Mouse (Mus musculus) lung, embryonic 14.5 days (tissue): ENCODE measurements around the gene Xylt1. TPM values are rescaled to one million over a fixed set of nuclear protein-coding genes. Genes with fewer than 3 reads are reported as not detected.

ENCODE experiments used
- ATAC-seq: fragments of 200-750 bp; cut with Nextera tagmentation; 2 replicates; pipeline ENCODE4 v1.8.0; 2017; ENCODE audit warnings: mild to moderate bottlenecking, moderate TSS enrichment, moderate library complexity; ENCODE audit not compliant: insufficient read depth
- DNase-seq: peaks from one replicate; pipeline ENCODE4 v3.0.0-alpha.2; 2015
- H3K27ac ChIP-seq: fragments of 300-500 bp; sonication (generic); 2 replicates; pipeline ENCODE4 v1.5.1; 2014; ENCODE audit warnings: low read depth, mild to moderate bottlenecking, moderate library complexity
- H3K27me3 ChIP-seq: fragments of 300-500 bp; sonication (generic); 2 replicates; pipeline ENCODE4 v1.6.1; 2014; ENCODE audit warnings: low read length, control low read depth; ENCODE audit not compliant: insufficient read depth
- H3K36me3 ChIP-seq: fragments of 300-500 bp; sonication (generic); 2 replicates; pipeline ENCODE4 v1.6.1; 2014; ENCODE audit warnings: control low read depth; ENCODE audit not compliant: insufficient read depth
- H3K4me1 ChIP-seq: fragments of 300-500 bp; sonication (generic); 2 replicates; pipeline ENCODE4 v1.6.1; 2014; ENCODE audit warnings: antibody characterized with exemption, control low read depth; ENCODE audit not compliant: insufficient read depth
- H3K4me2 ChIP-seq: fragments of 300-500 bp; sonication (generic); 2 replicates; pipeline ENCODE4 v1.6.1; 2014; ENCODE audit warnings: mild to moderate bottlenecking
- H3K4me3 ChIP-seq: fragments of 300-500 bp; sonication (generic); 2 replicates; pipeline ENCODE4 v1.5.1; 2014; ENCODE audit warnings: low read depth, low read length
- H3K9ac ChIP-seq: fragments of 300-500 bp; sonication (generic); 2 replicates; pipeline ENCODE4 v1.6.1; 2014
- H3K9me3 ChIP-seq: fragments of 300-500 bp; sonication (generic); 2 replicates; pipeline ENCODE4 v1.6.1; 2016; ENCODE audit warnings: low read depth, low read length, control low read depth
- CTCF ChIP-seq: IDR thresholded peaks from 2 replicates; pipeline ENCODE4 v1.5.1; 2016; ENCODE audit warnings: antibody characterized with exemption, low read depth
- WGBS: fragments of 180-500 bp; shearing (Covaris S2); extraction: QIAGEN DNeasy Blood & Tissue Kit; methylation state at CpG from one replicate; pipeline ENCODE4 v1.1.7; 2014; 5-methylcytosine and 5-hydroxymethylcytosine counted together
- polyA plus RNA-seq: library from polyadenylated mRNA; unstranded; fragments of >200 nt; fragmentation: Nextera tagmentation; extraction: Ambion mirVana; gene quantifications from 2 replicates; pipeline ENCODE4 v1.2.1, GENCODE M21; 2014

The Xylt1 gene
- polyA plus RNA-seq, 1 experiment from 2014 or later: 1.0 TPM

DNA sequence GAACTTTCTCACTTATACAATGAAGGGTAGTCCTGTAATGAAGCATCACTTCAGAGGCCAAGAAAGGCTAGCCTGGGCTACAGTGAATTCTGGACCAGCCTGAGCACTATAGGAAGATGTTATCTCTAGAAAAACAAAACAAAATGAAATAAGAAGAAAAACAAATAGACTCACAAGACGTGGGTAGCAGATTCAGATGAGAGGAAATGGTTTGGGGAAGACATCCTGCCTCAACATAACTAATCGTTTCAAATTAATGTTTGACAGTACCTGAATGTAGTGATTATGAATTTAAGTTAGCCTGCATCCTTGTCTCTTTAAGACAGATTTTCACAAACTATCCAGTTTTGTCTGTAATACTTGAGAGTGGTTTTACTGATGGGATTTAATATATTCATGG lies 117.4 kb downstream of the Xylt1 start:
- no peaks in the 10 kb centered on the region for H3K4me1 ChIP-seq
- DNase-seq: no peak
- no peak overlapping the region for H3K27ac ChIP-seq
- no peaks in the 10 kb centered on the region for H3K27me3 ChIP-seq
- no peak overlapping the region for H3K9ac ChIP-seq
- H3K4me2 ChIP-seq: no peak overlapping the region
- 60% methylated on average over 2 of the region's 2 CpGs for WGBS
- no peaks in the 10 kb centered on the region for H3K36me3 ChIP-seq
- ATAC-seq: no peak
- TF ChIP-seq CTCF: no peak
- H3K4me3 ChIP-seq: no peak overlapping the region
- no peaks in the 10 kb centered on the region for H3K9me3 ChIP-seq

DNA sequence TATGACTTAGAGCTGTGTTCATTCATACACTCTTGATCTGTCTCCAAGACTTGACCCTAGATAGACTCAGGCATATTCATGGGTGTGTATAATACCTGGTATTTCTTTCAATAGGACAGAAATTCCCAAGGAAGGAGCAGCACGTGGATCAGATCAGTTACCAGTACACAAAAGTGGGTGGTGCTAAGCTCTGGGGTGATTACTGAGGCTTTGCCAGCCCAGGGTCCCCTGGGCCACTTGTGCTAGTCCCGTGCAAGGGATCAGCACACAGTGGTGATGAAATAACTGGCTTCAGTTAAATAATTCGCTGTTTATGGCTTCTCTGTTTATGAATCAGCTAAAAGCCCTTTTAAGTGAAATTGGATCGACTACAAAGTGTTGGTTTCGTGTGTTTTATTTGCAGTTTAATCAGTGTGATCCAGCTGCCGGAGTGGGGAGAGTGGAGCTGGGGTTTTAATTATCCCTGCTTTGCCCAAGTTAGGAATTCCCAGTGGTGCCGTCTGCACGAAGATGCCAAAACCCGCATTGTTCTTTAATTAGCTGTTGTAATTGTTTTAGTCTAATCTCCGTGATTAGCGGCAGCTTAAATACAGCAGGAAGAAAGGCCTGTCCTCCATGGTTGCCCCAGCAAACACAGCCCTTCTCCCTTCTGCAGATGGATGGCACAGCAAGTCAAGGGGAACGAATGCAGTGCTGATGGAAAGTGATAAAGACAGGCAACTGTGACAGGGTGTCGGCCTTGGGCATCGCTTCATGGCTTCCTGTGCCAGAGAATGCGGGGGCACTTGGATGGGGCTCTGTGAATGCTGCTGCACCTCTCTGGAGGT lies 120.8 kb downstream of the Xylt1 start:
- Histone ChIP-seq H3K4me2 (no peak overlapping the region), H3K9me3 (no peaks in the 10 kb centered on the region), H3K4me3 (no peak overlapping the region), H3K27ac (no peak overlapping the region), H3K36me3 (no peaks in the 10 kb centered on the region), H3K9ac (no peak overlapping the region), H3K4me1 (no peaks in the 10 kb centered on the region), H3K27me3 (no peaks in the 10 kb centered on the region)
- 71% methylated on average over 15 of the region's 15 CpGs for WGBS
- no peak for TF ChIP-seq CTCF
- no peak for ATAC-seq
- DNase-seq: no peak

DNA sequence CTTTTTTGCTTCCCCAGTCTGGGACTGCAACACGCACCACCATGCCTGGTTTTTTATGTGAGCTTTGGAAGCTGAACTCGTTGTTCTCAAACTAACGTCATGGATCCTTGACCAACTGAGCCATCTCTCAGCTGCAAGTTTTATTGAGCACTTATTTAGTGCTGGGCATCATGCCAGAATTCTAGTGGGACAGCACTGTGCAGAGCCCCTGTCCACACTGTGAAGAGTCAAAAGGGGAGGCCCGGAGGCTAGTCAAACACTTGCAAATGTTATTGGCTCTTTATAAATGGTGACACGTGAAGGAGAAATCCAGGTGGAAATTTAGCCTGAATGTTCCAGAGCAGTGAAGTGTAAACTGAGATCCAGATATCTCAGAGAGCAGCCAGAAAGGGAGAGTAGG lies 121.6 kb downstream of the Xylt1 start:
- no peak for ATAC-seq
- Histone ChIP-seq H3K9me3 (no peaks in the 10 kb centered on the region), H3K36me3 (no peaks in the 10 kb centered on the region), H3K27ac (no peak overlapping the region), H3K9ac (no peak overlapping the region), H3K4me2 (no peak overlapping the region), H3K4me3 (no peak overlapping the region), H3K4me1 (no peaks in the 10 kb centered on the region), H3K27me3 (no peaks in the 10 kb centered on the region)
- TF ChIP-seq CTCF: no peak
- 67% methylated on average over 5 of the region's 5 CpGs for WGBS
- DNase-seq: no peak

DNA sequence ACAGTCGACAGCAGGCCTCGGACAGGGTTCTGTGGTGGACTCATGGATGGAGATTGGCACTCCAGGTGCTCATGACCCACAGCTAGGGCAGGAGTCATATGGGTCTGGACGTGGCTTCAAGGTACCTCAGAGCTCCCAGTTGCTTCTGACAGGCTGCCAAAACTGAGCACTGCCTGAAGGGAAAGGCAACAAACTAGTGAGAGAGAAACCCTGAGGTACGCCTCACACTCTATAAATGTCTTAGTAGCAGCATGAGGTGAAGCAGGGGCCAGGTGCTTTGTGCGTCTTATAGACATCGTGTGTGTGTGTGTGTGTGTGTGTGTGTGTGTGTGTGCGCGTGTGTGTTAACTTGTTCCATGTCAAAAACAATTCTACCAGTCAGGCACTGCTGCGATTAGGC lies 122.9 kb downstream of the Xylt1 start:
- no peak for DNase-seq
- ATAC-seq: no peak
- WGBS: 77% methylated on average over 9 of the region's 9 CpGs

DNA sequence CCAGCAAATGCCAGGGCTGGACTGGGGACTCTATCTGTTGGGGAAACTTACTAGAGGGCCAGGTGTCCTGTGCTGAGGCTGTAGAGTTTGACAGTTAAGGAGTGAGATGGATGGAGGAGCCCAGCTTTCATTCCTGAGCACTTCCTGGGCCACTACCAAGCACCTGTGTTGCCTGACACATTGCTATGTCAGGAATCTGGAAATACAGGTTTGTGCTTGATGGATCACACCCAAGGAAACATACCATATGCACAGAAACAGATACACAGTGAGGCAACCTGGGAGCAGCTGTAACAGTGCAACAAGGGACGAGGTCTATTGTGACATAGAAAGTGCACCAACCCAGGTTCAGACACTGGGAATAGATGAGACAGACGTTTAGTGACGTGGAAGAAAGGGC lies 125.0 kb downstream of the Xylt1 start:
- H3K27ac ChIP-seq: no peak overlapping the region
- H3K4me3 ChIP-seq: no peak overlapping the region
- H3K27me3 ChIP-seq: no peaks in the 10 kb centered on the region
- H3K9me3 ChIP-seq: no peaks in the 10 kb centered on the region
- no peak overlapping the region for H3K9ac ChIP-seq
- H3K4me1 ChIP-seq: no peaks in the 10 kb centered on the region
- no peak for TF ChIP-seq CTCF
- DNase-seq (peak; percentile 49), ATAC-seq (peak; percentile 72)
- 63% methylated on average over 3 of the region's 3 CpGs for WGBS
- no peaks in the 10 kb centered on the region for H3K36me3 ChIP-seq
- H3K4me2 ChIP-seq: no peak overlapping the region

More for the DNA sequence above, 122.9 kb downstream of the Xylt1 start:
- no peak overlapping the region for H3K27ac ChIP-seq
- H3K4me3 ChIP-seq: no peak overlapping the region
- H3K4me2 ChIP-seq: no peak overlapping the region
- no peak overlapping the region for H3K9ac ChIP-seq
- H3K4me1 ChIP-seq: no peaks in the 10 kb centered on the region
- H3K36me3 ChIP-seq: no peaks in the 10 kb centered on the region
- no peaks in the 10 kb centered on the region for H3K27me3 ChIP-seq
- H3K9me3 ChIP-seq: no peaks in the 10 kb centered on the region
- TF ChIP-seq CTCF: no peak

DNA sequence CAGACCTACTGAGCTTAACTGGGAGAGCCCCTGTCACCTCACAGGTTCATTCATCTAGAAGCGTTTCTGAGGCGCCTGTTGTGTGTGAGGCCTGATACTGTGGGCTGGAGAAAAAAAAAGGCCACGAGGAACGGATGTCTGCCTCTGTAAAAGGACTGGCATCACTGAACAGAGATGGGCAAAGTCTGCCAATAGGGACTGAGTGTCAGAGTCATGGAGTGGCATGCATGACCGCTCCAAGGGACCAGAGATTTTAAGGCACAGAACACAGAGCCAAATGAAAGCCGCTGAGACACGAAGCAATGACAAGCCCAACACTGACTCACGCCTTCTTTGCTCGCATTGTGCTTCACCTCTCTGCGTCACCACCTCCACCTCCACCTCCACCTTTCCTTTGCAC lies 126.6 kb downstream of the Xylt1 start:
- H3K9me3 ChIP-seq: no peaks in the 10 kb centered on the region
- no peak overlapping the region for H3K4me3 ChIP-seq
- ATAC-seq: no peak
- no peak overlapping the region for H3K27ac ChIP-seq
- 86% methylated on average over 10 of the region's 10 CpGs for WGBS
- H3K9ac ChIP-seq: no peak overlapping the region
- H3K27me3 ChIP-seq: no peaks in the 10 kb centered on the region
- no peak for DNase-seq
- no peaks in the 10 kb centered on the region for H3K4me1 ChIP-seq
- H3K36me3 ChIP-seq: no peaks in the 10 kb centered on the region
- no peak for TF ChIP-seq CTCF
- no peak overlapping the region for H3K4me2 ChIP-seq

DNA sequence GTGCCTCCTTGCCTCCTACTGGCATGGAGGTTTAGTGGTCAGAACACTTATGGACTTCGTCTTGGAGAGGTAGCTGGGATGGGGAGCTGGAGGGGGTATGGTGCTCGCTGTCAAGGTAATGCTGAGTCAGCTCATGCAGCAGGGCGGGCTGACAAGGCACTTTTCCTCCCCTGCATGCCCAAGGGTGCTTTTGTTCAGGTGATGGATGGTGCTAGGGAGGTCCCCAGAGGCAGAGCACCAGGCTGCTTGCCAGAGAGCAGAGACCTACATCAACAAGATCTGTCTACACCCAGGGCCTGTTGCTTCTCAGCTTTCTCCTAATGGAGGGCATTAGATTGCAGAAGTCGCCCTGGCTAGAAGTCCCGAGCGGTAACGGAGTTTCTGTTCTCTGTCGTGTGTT lies 127.3 kb downstream of the Xylt1 start:
- WGBS: 39% methylated on average over 8 of the region's 8 CpGs
- no peak for DNase-seq
- Histone ChIP-seq H3K27me3 (no peaks in the 10 kb centered on the region), H3K36me3 (no peaks in the 10 kb centered on the region), H3K27ac (no peak overlapping the region), H3K4me3 (no peak overlapping the region), H3K9ac (no peak overlapping the region), H3K4me2 (no peak overlapping the region), H3K9me3 (no peaks in the 10 kb centered on the region), H3K4me1 (no peaks in the 10 kb centered on the region)
- no peak for ATAC-seq
- no peak for TF ChIP-seq CTCF
